Mouse (Mus musculus) adrenal gland, postnatal 36 days (tissue): ENCODE data around the gene Gimap8. TPM values are rescaled to one million over a fixed set of nuclear protein-coding genes. Genes with fewer than 3 reads are reported as not detected.
A peak's percentile ranks its signal among the peaks of the same experiment; 100 is the strongest.

Experiments used
- DNase-seq, 2 experiments: peaks; one replicate each; pipeline ENCODE4 v3.0.0; 2021; ENCODE audit warnings: mixed read lengths in 1 of 2
- total RNA-seq, 2 experiments: library from RNA; stranded (reverse); gene quantifications; 2 replicates each; pipeline ENCODE4 v1.2.3; 2021

The Gimap8 gene
- total RNA-seq, 2 experiments from 2014 or later: 9.9 to 15.7 TPM

DNA sequence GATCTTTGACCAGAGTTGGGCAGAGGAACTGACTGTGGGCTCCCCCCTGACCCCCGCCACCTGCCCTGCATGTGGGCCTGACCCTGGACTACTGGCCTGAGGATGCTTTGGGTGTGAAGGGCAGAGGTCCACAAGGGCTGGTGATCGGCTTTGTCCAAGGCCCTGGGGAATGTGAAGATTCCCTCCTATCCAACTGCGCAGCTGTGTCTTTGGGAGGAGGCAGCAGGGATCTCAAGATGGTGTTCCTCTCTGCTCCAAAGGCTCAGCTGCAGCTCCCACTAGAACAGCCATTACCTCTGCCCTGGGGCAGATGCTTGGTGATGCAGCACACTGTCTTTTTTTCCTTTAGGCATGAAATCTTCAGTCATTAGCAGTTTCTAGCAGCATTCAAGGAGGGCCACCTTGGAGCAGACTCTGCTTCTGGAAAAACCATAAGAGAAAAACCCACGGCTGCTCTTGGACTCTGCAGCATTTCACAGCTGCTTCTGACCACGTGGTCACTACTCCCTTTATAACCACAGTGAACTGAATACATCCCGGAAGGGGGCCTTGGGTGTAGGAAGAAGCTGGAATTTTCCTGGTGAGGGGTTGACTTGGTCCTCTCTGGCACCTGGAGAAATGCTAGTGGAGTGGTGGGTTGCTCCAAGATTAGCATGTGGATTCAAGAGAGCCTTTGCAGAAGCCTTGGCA is 9.1 kb upstream of the Gimap8 start:
- DNase-seq: no peak

- DNase-seq: no peak
Observed at GRCm38 (mm10) chr6:48638553-48638952, 8.5 kb upstream of the Gimap8 start.

DNA sequence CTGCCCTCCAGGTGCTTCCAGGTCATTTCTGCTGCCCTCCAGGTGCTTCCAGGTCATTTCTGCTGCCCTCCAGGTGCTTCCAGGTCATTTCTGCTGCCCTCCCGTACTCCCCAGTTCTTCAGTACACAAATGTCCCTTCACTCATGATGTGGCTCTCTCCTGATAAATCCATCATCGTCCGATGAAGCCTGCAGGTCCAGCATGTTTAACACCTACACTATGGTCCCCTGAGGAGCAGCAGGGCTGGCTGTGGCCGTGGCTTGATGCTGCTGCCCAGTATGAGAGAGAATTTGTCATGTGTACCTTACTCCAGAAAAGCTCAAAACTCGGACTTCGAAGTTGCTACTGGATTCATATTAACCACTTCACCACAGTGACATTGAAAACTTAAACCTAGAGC is 5.6 kb upstream of the Gimap8 start:
- DNase-seq: no peak

DNA sequence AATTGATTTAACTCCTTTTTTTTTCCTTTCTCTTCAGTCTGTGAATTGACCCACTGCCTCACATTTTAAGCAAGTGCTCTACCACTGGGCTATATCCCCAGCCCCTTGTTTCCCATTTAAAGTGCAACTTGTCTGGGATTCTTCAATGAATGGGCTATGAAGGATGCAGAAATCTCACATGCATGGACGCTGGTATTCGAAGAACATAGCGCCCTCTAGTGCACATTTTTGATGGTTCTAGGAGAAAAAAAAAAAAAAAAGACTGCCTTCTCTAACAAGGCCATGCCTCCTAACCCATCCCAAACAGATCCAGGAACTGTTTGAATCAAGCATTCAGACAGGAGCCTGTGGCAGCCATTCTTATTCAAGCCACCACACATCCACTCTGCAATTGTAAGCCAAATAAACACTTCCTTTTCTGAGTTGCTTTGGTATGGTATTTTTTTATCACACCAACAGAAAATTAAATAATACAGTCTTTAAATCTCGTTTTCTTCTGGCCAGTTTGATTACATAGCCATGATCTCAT is 4.2 kb upstream of the Gimap8 start:
- peak in 1 of 2 experiments; percentile 44 for DNase-seq

- peak; percentile 73 to 80 for DNase-seq
Observed at GRCm38 (mm10) chr6:48645660-48646308, 1.2 kb upstream of the Gimap8 start.

GRCm38 (mm10) chr6:48646309-48646690 is 734 bp upstream of the Gimap8 start:
- no peak for DNase-seq

GRCm38 (mm10) chr6:48647611-48648010 is 577 bp downstream of the Gimap8 start:
- DNase-seq: no peak

GRCm38 (mm10) chr6:48648779-48649178 is 1.7 kb downstream of the Gimap8 start:
- no peak for DNase-seq

GRCm38 (mm10) chr6:48650041-48650440 is 3.0 kb downstream of the Gimap8 start:
- no peak for DNase-seq

- no peak for DNase-seq
Observed at GRCm38 (mm10) chr6:48658721-48659120, 11.7 kb downstream of the Gimap8 start.

DNA sequence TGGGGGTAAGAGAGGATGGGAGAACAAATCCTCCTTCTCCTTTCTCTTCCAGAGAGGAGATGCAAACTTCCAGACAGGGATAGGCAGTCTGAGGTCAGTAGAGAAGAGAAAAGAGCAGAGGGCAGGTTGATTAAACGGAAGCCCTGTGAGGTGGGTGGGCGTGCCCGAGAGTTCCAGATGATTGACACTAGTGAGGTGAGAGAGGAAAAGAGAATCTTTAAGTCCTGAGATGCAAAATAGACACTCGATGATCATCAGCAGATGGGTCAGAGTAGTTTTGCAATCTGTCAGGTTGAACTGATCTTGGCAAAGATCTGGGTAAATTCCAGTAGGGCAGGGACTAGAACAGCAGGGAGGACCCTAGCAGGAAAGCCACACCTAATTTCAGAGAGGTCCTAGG is 17.7 kb downstream of the Gimap8 start:
- no peak for DNase-seq

GRCm38 (mm10) chr6:48665471-48665870 is 18.4 kb downstream of the Gimap8 start:
- DNase-seq: no peak

DNA sequence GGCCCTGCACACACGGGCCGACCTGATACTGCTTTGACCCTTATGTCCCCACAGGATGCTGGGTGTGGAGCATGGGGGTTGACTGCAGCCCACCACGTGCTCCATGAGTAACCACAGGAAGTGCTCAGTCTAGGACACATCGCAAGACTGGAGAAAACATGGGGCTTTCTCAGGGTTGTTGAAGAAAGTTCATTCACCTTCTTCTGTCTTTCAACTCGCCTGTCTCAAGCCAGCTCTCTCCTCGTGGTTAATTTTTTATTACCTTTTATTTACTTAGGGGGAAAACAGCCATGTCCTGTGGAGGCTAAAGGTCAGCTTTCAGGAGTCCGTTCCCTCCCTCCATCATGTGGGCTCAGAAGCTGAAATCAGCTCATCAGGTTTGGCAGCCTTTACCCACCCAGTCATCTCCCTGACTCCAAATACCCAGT is 19.1 kb downstream of the Gimap8 start:
- DNase-seq: no peak

DNA sequence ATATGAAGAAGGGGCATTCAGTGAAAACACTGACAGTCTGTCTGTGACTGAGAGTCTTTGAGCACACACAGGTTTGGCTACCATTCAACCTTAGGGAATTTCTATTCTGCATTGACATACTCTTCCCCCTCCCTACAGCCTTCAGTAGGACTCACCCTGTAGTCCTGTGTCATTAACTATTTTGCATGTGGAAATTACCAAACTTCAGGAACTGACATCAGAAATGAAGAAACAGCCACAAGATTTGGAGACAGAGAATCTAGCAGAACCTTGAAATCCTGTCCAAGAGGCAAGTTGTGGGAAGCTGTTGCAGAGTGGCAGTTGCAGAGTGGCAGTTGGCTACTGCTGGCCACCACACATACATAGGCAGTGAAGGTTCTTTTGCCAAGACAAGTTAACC is 21.0 kb downstream of the Gimap8 start:
- no peak for DNase-seq

DNA sequence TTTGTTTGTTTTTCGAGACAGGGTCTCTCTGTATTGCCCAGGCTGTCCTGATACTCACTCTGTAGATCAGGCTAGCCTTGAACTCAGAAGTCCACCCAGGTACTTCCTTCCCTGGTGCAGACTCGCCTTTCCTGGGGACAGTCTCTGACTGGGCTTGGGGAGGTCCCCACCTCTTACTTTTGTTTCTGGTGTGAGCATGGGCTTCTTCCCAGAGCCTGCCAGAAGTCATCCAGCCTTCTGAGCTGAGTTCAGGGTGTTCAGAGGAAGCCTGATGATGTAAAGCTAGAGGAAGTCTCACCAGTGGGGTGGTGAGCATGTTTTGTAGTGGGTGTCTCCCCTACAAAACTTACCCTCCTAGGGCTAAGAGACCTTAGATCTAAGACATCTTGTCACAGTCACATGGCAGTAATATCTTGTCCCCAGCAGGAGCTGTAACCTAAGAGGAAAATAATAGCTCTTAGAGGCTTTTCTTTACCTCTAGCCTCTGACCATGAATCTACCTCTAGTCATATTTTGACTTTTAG is 22.5 kb downstream of the Gimap8 start:
- DNase-seq: no peak

- no peak for DNase-seq
Observed at GRCm38 (mm10) chr6:48674291-48675058, 27.4 kb downstream of the Gimap8 start.

DNA sequence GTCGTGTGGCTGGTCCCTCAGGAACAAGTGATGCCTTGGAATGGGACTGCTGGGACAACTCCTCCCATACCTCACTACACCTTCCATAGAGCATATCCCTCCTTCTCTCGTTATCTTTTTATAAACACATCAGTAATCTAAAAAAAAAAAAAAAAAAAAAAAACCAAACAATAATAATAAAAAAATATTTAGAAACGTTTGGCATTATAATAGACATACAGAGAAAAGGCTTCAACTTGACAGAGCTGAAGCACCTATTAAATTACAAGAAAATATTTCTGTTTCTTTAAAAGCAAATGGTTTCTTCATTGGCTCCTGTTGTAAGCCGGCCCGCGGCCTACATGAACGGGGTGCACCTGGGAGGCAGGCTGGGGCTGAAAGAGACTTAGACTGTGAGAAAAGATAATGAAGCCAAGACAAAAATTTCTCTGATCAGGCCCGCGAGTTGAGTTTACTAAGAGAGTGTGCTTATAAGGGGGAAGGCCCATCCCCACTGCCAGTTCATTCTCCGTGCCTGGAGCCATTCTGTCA is 28.4 kb downstream of the Gimap8 start:
- no peak for DNase-seq

GRCm38 (mm10) chr6:48675931-48676859 is 29.2 kb downstream of the Gimap8 start, which contains the start of gene Gimap9:
Gimap9 (plus strand) TSS chr6:48676129.
- peak; percentile 25 to 51 for DNase-seq

- no peak for DNase-seq
Observed at GRCm38 (mm10) chr6:48676860-48677415, 29.9 kb downstream of the Gimap8 start.

DNA sequence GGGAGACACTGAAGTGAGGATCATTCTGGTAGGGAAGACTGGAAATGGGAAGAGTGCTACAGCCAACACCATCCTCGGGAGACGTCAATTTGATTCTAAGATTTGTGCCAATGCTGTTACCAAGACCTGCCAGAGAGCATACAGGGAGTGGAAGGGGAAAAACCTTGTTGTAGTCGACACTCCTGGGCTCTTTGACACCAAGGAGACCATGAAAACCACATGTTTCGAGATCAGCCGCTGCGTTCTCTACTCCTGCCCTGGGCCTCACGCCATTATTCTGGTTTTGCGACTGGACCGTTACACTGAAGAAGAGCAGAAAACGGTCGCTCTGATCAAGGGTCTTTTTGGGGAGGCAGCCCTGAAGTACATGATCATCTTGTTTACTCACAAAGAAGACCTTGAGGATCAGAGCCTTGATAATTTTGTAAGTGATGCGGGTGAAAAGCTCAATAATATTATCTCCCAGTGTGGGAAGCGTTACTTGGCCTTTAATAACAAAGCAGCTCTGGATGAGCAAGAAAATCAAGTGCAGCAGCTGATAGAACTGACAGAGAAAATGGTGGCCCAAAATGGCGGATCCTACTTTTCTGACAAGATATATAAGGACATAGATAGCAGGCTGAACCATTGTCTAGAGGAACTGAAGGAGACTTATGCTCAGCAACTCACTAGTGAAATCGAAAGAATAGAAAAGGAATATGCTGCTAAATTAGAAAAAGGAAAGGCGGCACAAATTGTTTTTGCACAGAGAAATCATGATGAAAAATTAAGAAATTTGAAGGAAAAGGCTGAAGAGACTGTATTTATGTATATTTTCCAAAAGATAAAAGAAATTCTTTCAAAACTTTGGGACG is 30.7 kb downstream of the Gimap8 start:
- no peak for DNase-seq
